Mouse (Mus musculus) monocyte, adult 2 months (primary cell): ENCODE results near the gene Msn.
"Not testable (repeated sequence)": the region's sequence is repeated elsewhere in the genome, so short reads cannot be mapped to it uniquely, and the experiment has no call there.

Experiments
- DNase-seq, 2 experiments: peaks; one replicate each; pipeline ENCODE4 v3.0.0; 2022; ENCODE audit warnings: low spot score in 2 of 2, low read depth in 1 of 2

Msn gene

GRCm38 (mm10) chrX:96139262-96139661 lies 43.4 kb downstream of the Msn start:
- DNase-seq, result no peak

- peak in 1 of 2 experiments; percentile 35 for DNase-seq
Measured at GRCm38 (mm10) chrX:96144960-96145488, 49.2 kb downstream of the Msn start.

- DNase-seq, result no peak
Measured at GRCm38 (mm10) chrX:96148217-96148616, 52.4 kb downstream of the Msn start.

- no peak for DNase-seq
Measured at GRCm38 (mm10) chrX:96153362-96153761, 57.5 kb downstream of the Msn start.

- DNase-seq, result no peak
Measured at GRCm38 (mm10) chrX:96157936-96158335, 62.1 kb downstream of the Msn start.

GRCm38 (mm10) chrX:96162571-96162970 lies 66.7 kb downstream of the Msn start:
- no peak for DNase-seq

- no peak for DNase-seq
Measured at GRCm38 (mm10) chrX:96171645-96172388, 76.0 kb downstream of the Msn start.

GRCm38 (mm10) chrX:96178437-96178836 lies 82.6 kb downstream of the Msn start:
- DNase-seq, result no peak

- DNase-seq, result no peak
Measured at GRCm38 (mm10) chrX:96184100-96184732, 88.4 kb downstream of the Msn start.

GRCm38 (mm10) chrX:96205143-96205542 lies 109.3 kb downstream of the Msn start:
- not testable (repeated sequence) for DNase-seq

- DNase-seq, result no peak
Measured at GRCm38 (mm10) chrX:96206872-96207271, 111.0 kb downstream of the Msn start.

- no peak for DNase-seq
Measured at GRCm38 (mm10) chrX:96218088-96218487, 122.2 kb downstream of the Msn start.
